Mouse (Mus musculus) CH12.LX (cell line): ENCODE results near the gene Orai1. TPM values are rescaled to one million over a fixed set of nuclear protein-coding genes. Genes with fewer than 3 reads are reported as not detected.

Source experiments
- DNase-seq: peaks from one replicate; pipeline ENCODE4 v3.0.0-alpha.2; 2013; ENCODE audit errors: extremely low read depth
- H3K27ac ChIP-seq: 2 replicates; pipeline ENCODE4 v1.5.1; 2012; ENCODE audit warnings: low read depth, mild to moderate bottlenecking, control low read depth, moderate library complexity; ENCODE audit not compliant: insufficient read depth
- H3K27me3 ChIP-seq: replicated peaks from 2 replicates; pipeline ENCODE3; 2012; ENCODE audit warnings: inconsistent platforms
- H3K36me3 ChIP-seq, 2 experiments: replicated peaks in 1 of 2; 2 replicates each; pipeline versions ENCODE3 to v1.6.1; 2012; ENCODE audit warnings: inconsistent platforms in 1 of 2, low read length in 1 of 2, mild to moderate bottlenecking in 1 of 2, mixed read lengths in 1 of 2, moderate library complexity in 1 of 2; ENCODE audit not compliant: control insufficient read depth in 1 of 2, insufficient read depth in 1 of 2
- H3K4me1 ChIP-seq, 2 experiments: 2 replicates each; pipeline ENCODE4 v1.6.1; 2012; ENCODE audit warnings: inconsistent platforms in 1 of 2, moderate library complexity in 1 of 2; ENCODE audit not compliant: insufficient read depth in 2 of 2, control insufficient read depth in 1 of 2
- H3K4me2 ChIP-seq: 2 replicates; pipeline ENCODE4 v1.6.1; 2012; ENCODE audit warnings: low read depth, mild to moderate bottlenecking, control low read depth; ENCODE audit not compliant: poor library complexity, insufficient read depth, severe bottlenecking
- H3K4me3 ChIP-seq, 3 experiments: fragments of 150-350 bp in 1 of 3; sonication (generic) in 1 of 3; replicated peaks in 1 of 3; 2 replicates each; pipeline versions ENCODE3 to v1.5.1; 2011 to 2012; ENCODE audit warnings: low read depth in 2 of 3, low read length in 2 of 3, mild to moderate bottlenecking in 2 of 3, moderate library complexity in 2 of 3, control low read depth in 1 of 3, improper control_type of control experiment in 1 of 3, inconsistent platforms in 1 of 3, mixed read lengths in 1 of 3; ENCODE audit not compliant: poor library complexity in 1 of 3
- H3K79me2 ChIP-seq: replicated peaks from 2 replicates; pipeline ENCODE4 v1.6.1; 2012; ENCODE audit warnings: mild to moderate bottlenecking, moderate library complexity; ENCODE audit not compliant: control insufficient read depth, poor library complexity, insufficient read depth, severe bottlenecking; ENCODE audit errors: extremely low read depth
- H3K9ac ChIP-seq: 2 replicates; pipeline ENCODE4 v1.6.1; 2012; ENCODE audit warnings: low read depth, mild to moderate bottlenecking, control low read depth, moderate library complexity; ENCODE audit not compliant: insufficient read depth
- H3K9me3 ChIP-seq: replicated peaks from 2 replicates; pipeline ENCODE3; 2012; ENCODE audit warnings: low read length, inconsistent platforms, mixed read lengths
- CHD1 ChIP-seq: IDR thresholded peaks from 2 replicates; pipeline ENCODE4 v1.6.1; 2012; ENCODE audit warnings: low read depth, low read length, improper control_type of control experiment, inconsistent platforms
- CHD2 ChIP-seq: IDR thresholded peaks from 2 replicates; pipeline ENCODE4 v1.6.1; 2011; ENCODE audit warnings: low read length, improper control_type of control experiment
- CTCF ChIP-seq, 2 experiments: IDR thresholded peaks in 1 of 2; conservative IDR thresholded peaks in 1 of 2; 2 replicates each; pipeline ENCODE4 v1.5.1; 2011 to 2012; ENCODE audit warnings: low read depth in 2 of 2, low read length in 2 of 2, improper control_type of control experiment in 1 of 2, inconsistent platforms in 1 of 2, mild to moderate bottlenecking in 1 of 2, moderate library complexity in 1 of 2
- ELF1 ChIP-seq: IDR thresholded peaks from 2 replicates; pipeline ENCODE4 v1.6.1; 2014; ENCODE audit warnings: low read depth, mild to moderate bottlenecking, inconsistent platforms, low read length, improper control_type of control experiment
- GABPA ChIP-seq: IDR thresholded peaks from 2 replicates; pipeline ENCODE4 v1.6.1; 2012; ENCODE audit warnings: low read depth, low read length, improper control_type of control experiment, inconsistent platforms; ENCODE audit not compliant: insufficient replicate concordance
- IRF4 ChIP-seq: IDR thresholded peaks from 2 replicates; pipeline ENCODE4 v1.6.1; 2014; ENCODE audit warnings: low read depth, mild to moderate bottlenecking, inconsistent platforms, low read length, improper control_type of control experiment
- JUN ChIP-seq: IDR thresholded peaks from 2 replicates; pipeline ENCODE4 v1.6.1; 2011; ENCODE audit warnings: low read depth, mild to moderate bottlenecking, low read length, improper control_type of control experiment, moderate library complexity; ENCODE audit not compliant: insufficient read depth
- JUND ChIP-seq: conservative IDR thresholded peaks from 2 replicates; pipeline ENCODE4 v1.6.1; 2011; ENCODE audit warnings: low read depth, low read length, improper control_type of control experiment
- MAFK ChIP-seq: IDR thresholded peaks from 2 replicates; pipeline ENCODE4 v1.6.1; 2011; ENCODE audit warnings: low read length, improper control_type of control experiment; ENCODE audit not compliant: insufficient replicate concordance
- MAX ChIP-seq: IDR thresholded peaks from 2 replicates; pipeline ENCODE4 v1.6.1; 2011; ENCODE audit warnings: low read length, improper control_type of control experiment
- MAZ ChIP-seq: IDR thresholded peaks from 2 replicates; pipeline ENCODE4 v1.6.1; 2012; ENCODE audit warnings: low read depth, mild to moderate bottlenecking, inconsistent platforms, low read length, improper control_type of control experiment, moderate library complexity
- MEF2A ChIP-seq: IDR thresholded peaks from 2 replicates; pipeline ENCODE4 v1.6.1; 2014; ENCODE audit warnings: low read depth, mild to moderate bottlenecking, inconsistent platforms, low read length, improper control_type of control experiment, borderline replicate concordance
- MYC ChIP-seq: IDR thresholded peaks from 2 replicates; pipeline ENCODE4 v1.6.1; 2011; ENCODE audit warnings: low read depth, mild to moderate bottlenecking, improper control_type of control experiment, low read length
- PAX5 ChIP-seq: IDR thresholded peaks from 2 replicates; pipeline ENCODE4 v1.6.1; 2012; ENCODE audit warnings: low read length, inconsistent platforms, mixed read lengths
- POLR2A ChIP-seq: IDR thresholded peaks from 2 replicates; pipeline ENCODE4 v1.6.1; 2011; ENCODE audit warnings: low read depth, mild to moderate bottlenecking, improper control_type of control experiment, low read length
- POLR2AphosphoS2 ChIP-seq: IDR thresholded peaks from 2 replicates; pipeline ENCODE4 v1.6.1; 2011; ENCODE audit warnings: low read depth, low read length, improper control_type of control experiment
- SMC3 ChIP-seq: IDR thresholded peaks from 2 replicates; pipeline ENCODE4 v1.6.1; 2011; ENCODE audit warnings: low read depth, low read length, improper control_type of control experiment
- TBP ChIP-seq: conservative IDR thresholded peaks from 2 replicates; pipeline ENCODE4 v1.6.1; 2011; ENCODE audit warnings: low read depth, low read length, improper control_type of control experiment
- UBTF ChIP-seq: IDR thresholded peaks from 2 replicates; pipeline ENCODE4 v1.6.1; 2012; ENCODE audit warnings: low read depth, mild to moderate bottlenecking, inconsistent platforms, low read length, improper control_type of control experiment, moderate library complexity
- USF1 ChIP-seq: IDR thresholded peaks from 2 replicates; pipeline ENCODE4 v1.6.1; 2014; ENCODE audit warnings: low read depth, mild to moderate bottlenecking, inconsistent platforms, low read length, improper control_type of control experiment
- USF2 ChIP-seq: conservative IDR thresholded peaks from 2 replicates; pipeline ENCODE4 v1.6.1; 2011; ENCODE audit warnings: low read depth, low read length, improper control_type of control experiment
- ZC3H11A ChIP-seq: IDR thresholded peaks from 2 replicates; pipeline ENCODE4 v1.6.1; 2012; ENCODE audit warnings: low read depth, mild to moderate bottlenecking, inconsistent platforms, low read length, improper control_type of control experiment
- ZKSCAN1 ChIP-seq: IDR thresholded peaks from 2 replicates; pipeline ENCODE4 v1.6.1; 2012; ENCODE audit warnings: low read depth, inconsistent platforms, low read length, improper control_type of control experiment, borderline replicate concordance
- ZNF384 ChIP-seq: IDR thresholded peaks from 2 replicates; pipeline ENCODE4 v1.6.1; 2012; ENCODE audit warnings: low read depth, low read length, improper control_type of control experiment, inconsistent platforms
- dilution Hi-C: fragments of 300-500 bp; cut with MboI; formaldehyde crosslinking; loops from 2 replicates; pipeline ENCODE4 v1.14.3; 2020; ENCODE audit warnings: low sequenced_read_pairs; ENCODE audit not compliant: extremely low pct_unique_long_range_greater_than_20kb, extremely low pct_ligation_motif_present
- in situ Hi-C: fragments of 300-500 bp; cut with MboI; formaldehyde crosslinking; loops from 3 replicates; pipeline ENCODE4 v1.14.3; 2019; ENCODE audit warnings: low sequenced_read_pairs, low pct_ligation_motif_present, low pct_unique_long_range_greater_than_20kb, mixed read lengths
- polyA plus RNA-seq: library from polyadenylated mRNA; unstranded; fragments of >175 nt; gene quantifications from 2 replicates; pipeline ENCODE4 v1.2.1, GENCODE M21; 2012; ENCODE audit warnings: low read depth; ENCODE audit not compliant: insufficient read length
- total RNA-seq, 2 experiments: library from RNA; depleted of rRNA; stranded (reverse); fragments of 300-350 nt in 1 of 2; fragments of >200 nt in 1 of 2; gene quantifications; 2 replicates each; pipeline ENCODE4 v1.2.3; 2012 to 2014

Gene Orai1
- total and polyA plus RNA-seq, 3 experiments: 17.4 to 27.7 (median 17.8) TPM

GRCm38 (mm10) chr5:123019336-123020016 lies 4.6 kb downstream of the Orai1 start:
- dilution Hi-C loops: no loop called here
- TF ChIP-seq ZKSCAN1: no peak
- no peak for TF ChIP-seq ELF1
- no peak for TF ChIP-seq UBTF
- TF ChIP-seq MAX: no peak
- TF ChIP-seq ZC3H11A: no peak
- TF ChIP-seq IRF4: no peak
- no peak for TF ChIP-seq TBP
- no peak for TF ChIP-seq SMC3
- no peak for TF ChIP-seq MAZ
- no peak for TF ChIP-seq CHD2
- no peak for TF ChIP-seq MEF2A
- TF ChIP-seq USF1: no peak
- TF ChIP-seq MAFK: no peak
- TF ChIP-seq MYC: no peak
- TF ChIP-seq POLR2A: no peak
- no peak for TF ChIP-seq JUND
- no peak overlapping the region for H3K4me2 ChIP-seq

GRCm38 (mm10) chr5:123020426-123020825 lies 5.6 kb downstream of the Orai1 start:
- H3K4me2 ChIP-seq: no peak overlapping the region
- DNase-seq: no peak
- peaks cover 0 to 43% of the 10 kb centered on the region in 2 experiments for H3K36me3 ChIP-seq
- no peaks in the 10 kb centered on the region for H3K27me3 ChIP-seq
- no peak overlapping the region for H3K27ac ChIP-seq
- dilution Hi-C loops (no loop called here), in situ Hi-C loops (no loop called here)
- no peak for TF ChIP-seq ZC3H11A
- TF ChIP-seq PAX5: no peak
- no peak for TF ChIP-seq CHD1
- TF ChIP-seq ZNF384: no peak
- TF ChIP-seq IRF4: no peak
- no peak for TF ChIP-seq GABPA
- TF ChIP-seq SMC3: no peak
- TF ChIP-seq MYC: no peak
- no peak for TF ChIP-seq CTCF (conservative IDR thresholded peaks at IDR 0.05 in 1 of 2, IDR thresholded peaks at IDR 0.05 in 1 of 2; ENCODE audit: low read depth in 2 of 2, low read length in 2 of 2)
- no peak for TF ChIP-seq MAZ
- no peak for TF ChIP-seq USF2
- TF ChIP-seq JUN: no peak
- no peak for TF ChIP-seq POLR2AphosphoS2
- TF ChIP-seq USF1: no peak
- TF ChIP-seq JUND: no peak
- no peak for TF ChIP-seq UBTF
- no peak for TF ChIP-seq MAFK
- H3K4me3 ChIP-seq: no peak overlapping the region
- H3K9me3 ChIP-seq: no peaks in the 10 kb centered on the region
- H3K79me2 ChIP-seq: no peaks in the 10 kb centered on the region; the same call in 1 of the 2 replicates
- H3K9ac ChIP-seq: no peak overlapping the region
- H3K4me1 ChIP-seq: peaks cover 9 to 54% of the 10 kb centered on the region in 2 experiments

More at GRCm38 (mm10) chr5:123019336-123020016, 4.6 kb downstream of the Orai1 start:
- in situ Hi-C loops: no loop called here
- Histone ChIP-seq H3K4me1 (peaks cover 4 to 48% of the 10 kb centered on the region in 2 experiments), H3K27me3 (no peaks in the 10 kb centered on the region), H3K9me3 (no peaks in the 10 kb centered on the region), H3K4me3 (no peak overlapping the region), H3K9ac (no peak overlapping the region), H3K36me3 (peaks cover 0 to 43% of the 10 kb centered on the region in 2 experiments), H3K79me2 (no peaks in the 10 kb centered on the region; the same call in 1 of the 2 replicates), H3K27ac (no peak overlapping the region)
- DNase-seq: no peak
